In genomic region chr10:7052315-7053017, GRCm38 (mm10) we compare ENCODE assay signal across 8 mouse cellular contexts. TPM values are rescaled to one million over a fixed set of nuclear protein-coding genes. Genes with fewer than 3 reads are reported as not detected.
DNase-seq lines count a peak whose midpoint lies in the region; ATAC-seq and TF ChIP-seq lines count a peak whose summit lies in the region.

Gene Ipcef1 (minus strand): TSS chr10:7052478.

- peak; percentile 22 for DNase-seq in liver, postnatal 0 days
- DNase-seq in liver, embryonic 11.5 days (ENCODE audit: low spot score) = no peak
- DNase-seq in forebrain, postnatal 0 days = peak; percentile 30
- DNase-seq in layer of hippocampus, postnatal 36 days = no peak
- DNase-seq in cerebellum, postnatal 10 days = no peak
- no peak for DNase-seq in urinary bladder, postnatal 14 days (ENCODE audit: low spot score)
- no peak for DNase-seq in cerebellum, postnatal 36 days

- H3K27ac ChIP-seq in liver, postnatal 0 days (ENCODE audit: low read depth) = peak within 1 kb of the TSS; percentile 52; the same call in 1 of the 2 replicates
- no peak within 1 kb of the TSS for H3K27ac ChIP-seq in liver, embryonic 11.5 days (ENCODE audit: low read depth, low read length)
- H3K27ac ChIP-seq in forebrain, postnatal 0 days (ENCODE audit: low read depth, low read length) = no peak within 1 kb of the TSS

- H3K27me3 ChIP-seq in liver, postnatal 0 days (ENCODE audit: insufficient read depth, low read length) = no peaks in the 10 kb centered on the region
- H3K27me3 ChIP-seq in liver, embryonic 11.5 days (replicated peaks; ENCODE audit: control insufficient read depth, insufficient read depth, low read length) = no peaks in the 10 kb centered on the region
- no peaks in the 10 kb centered on the region for H3K27me3 ChIP-seq in forebrain, postnatal 0 days (ENCODE audit: insufficient read depth, low read length)

- no peak for TF ChIP-seq EP300 in liver, postnatal 0 days (IDR thresholded peaks at IDR 0.05; ENCODE audit: low read depth)

- H3K36me3 ChIP-seq in liver, postnatal 0 days (replicated peaks; ENCODE audit: insufficient read depth, low read length) = no peaks in the 10 kb centered on the region
- no peaks in the 10 kb centered on the region for H3K36me3 ChIP-seq in liver, embryonic 11.5 days (ENCODE audit: control insufficient read depth, insufficient read depth, low read length)
- H3K36me3 ChIP-seq in forebrain, postnatal 0 days (ENCODE audit: insufficient read depth) = no peaks in the 10 kb centered on the region

- no peak for TF ChIP-seq CTCF in liver, postnatal 0 days (IDR thresholded peaks at IDR 0.05; ENCODE audit: low read depth)
- TF ChIP-seq CTCF in forebrain, postnatal 0 days (IDR thresholded peaks at IDR 0.05; ENCODE audit: low read depth) = no peak

- H3K4me1 ChIP-seq in liver, postnatal 0 days (ENCODE audit: insufficient read depth) = no peaks in the 10 kb centered on the region
- no peaks in the 10 kb centered on the region for H3K4me1 ChIP-seq in liver, embryonic 11.5 days (replicated peaks; ENCODE audit: control insufficient read depth, insufficient read depth, low read length)
- peaks cover 4% of the 10 kb centered on the region; the same call in 1 of the 2 replicates for H3K4me1 ChIP-seq in forebrain, postnatal 0 days (ENCODE audit: insufficient read depth)

- no peaks in the 10 kb centered on the region for H3K9me3 ChIP-seq in liver, postnatal 0 days (ENCODE audit: low read length)
- H3K9me3 ChIP-seq in liver, embryonic 11.5 days (ENCODE audit: control insufficient read depth, low read length) = no peaks in the 10 kb centered on the region
- no peaks in the 10 kb centered on the region for H3K9me3 ChIP-seq in forebrain, postnatal 0 days (ENCODE audit: low read length)

- H3K4me3 ChIP-seq in liver, postnatal 0 days (ENCODE audit: low read depth, low read length) = no peak within 1 kb of the TSS
- H3K4me3 ChIP-seq in liver, embryonic 11.5 days (ENCODE audit: low read depth, low read length) = no peak within 1 kb of the TSS
- H3K4me3 ChIP-seq in forebrain, postnatal 0 days (ENCODE audit: low read depth, low read length) = no peak within 1 kb of the TSS

- no peak within 1 kb of the TSS for H3K4me2 ChIP-seq in liver, postnatal 0 days (ENCODE audit: low read depth, low read length)
- H3K4me2 ChIP-seq in liver, embryonic 11.5 days = no peak within 1 kb of the TSS
- H3K4me2 ChIP-seq in forebrain, postnatal 0 days (ENCODE audit: low read depth) = no peak within 1 kb of the TSS

- no peak within 1 kb of the TSS for H3K9ac ChIP-seq in liver, postnatal 0 days (replicated peaks)
- H3K9ac ChIP-seq in liver, embryonic 11.5 days (ENCODE audit: low read depth, low read length) = no peak within 1 kb of the TSS
- no peak within 1 kb of the TSS for H3K9ac ChIP-seq in forebrain, postnatal 0 days

- WGBS in liver, postnatal 0 days (ENCODE audit: insufficient replicate concordance) = 23% methylated on average over 12 of the region's 12 CpGs
- 37% methylated on average over 12 of the region's 12 CpGs for WGBS in liver, embryonic 11.5 days
- WGBS in forebrain, postnatal 0 days = 12% methylated on average over 12 of the region's 12 CpGs

- ATAC-seq in liver, postnatal 0 days = no peak
- ATAC-seq in liver, embryonic 11.5 days (replicated peaks; ENCODE audit: low FRiP score) = no peak
- peak; percentile 40 for ATAC-seq in forebrain, postnatal 0 days
- no peak for ATAC-seq in neutrophil, adult 5-6 weeks (ENCODE audit: extremely low read depth, insufficient number of reproducible peaks, low FRiP score, poor library complexity, severe bottlenecking)

RNA-seq across cellular contexts. Expression of gene Ipcef1, which starts in this region (rescaled TPM):
- polyA plus RNA-seq in liver, postnatal 0 days (2015; fragmentation: Nextera tagmentation; extraction: Ambion mirVana) = 0.85 and 1.1 TPM in 2 replicates
- polyA plus RNA-seq in liver, embryonic 11.5 days (2014; fragmentation: Nextera tagmentation; extraction: Ambion mirVana) = 0.47 and 0.53 TPM in 2 replicates
- total RNA-seq in forebrain, postnatal 0 days (2014; rRNA removed) = 12.0 and 13.7 TPM in 2 replicates
- 1.6 and 2.2 TPM in 2 replicates for polyA plus RNA-seq in forebrain, postnatal 0 days (2015; fragmentation: Nextera tagmentation; extraction: Ambion mirVana)
- 10 to 100 TPM; 16.2 to 19.1 TPM for total RNA-seq in layer of hippocampus, postnatal 36 days (2021)
- total RNA-seq in neutrophil, adult 5-6 weeks (2017) = 111 and 119 TPM in 2 replicates

Comparison
In these comparisons a context has a peak if more than half of its experiments do, and no peak if none do; other contexts are left out.
1. DNase-seq: peak in liver, postnatal 0 days (single experiment) and forebrain, postnatal 0 days (single experiment); none in liver, embryonic 11.5 days (single experiment), layer of hippocampus, postnatal 36 days (0 of 2), cerebellum, postnatal 10 days (0 of 2), urinary bladder, postnatal 14 days (single experiment) and cerebellum, postnatal 36 days (0 of 2).